Mouse (Mus musculus): ENCODE data around the gene Notch3.

DNA sequence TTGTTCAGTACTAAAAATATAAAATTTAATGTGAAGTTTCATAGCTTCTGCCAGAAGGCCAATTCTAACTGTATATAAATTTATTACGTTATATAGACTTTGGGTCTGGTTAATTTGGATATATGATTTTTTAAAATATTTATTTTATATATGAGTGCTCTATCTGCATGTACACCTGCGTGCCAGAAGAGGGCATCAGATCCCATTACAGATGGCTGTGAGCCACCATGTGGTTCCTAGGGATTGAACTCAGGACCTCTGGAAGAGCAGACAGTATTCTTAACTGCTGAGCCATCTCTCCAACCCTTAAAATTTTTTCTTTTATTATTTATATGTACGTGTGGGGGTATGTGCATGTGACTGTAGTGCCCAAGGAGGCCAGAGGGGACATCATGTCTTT is 41.2 kb downstream of the Notch3 start:
- TF ChIP-seq CTCF (IDR thresholded peaks at IDR 0.05; ENCODE audit: low read depth, low read length) = no peak
- TF ChIP-seq EP300 (IDR thresholded peaks at IDR 0.05; ENCODE audit: insufficient read depth, low read depth, low read length) = no peak
- no peak for TF ChIP-seq POLR2A (IDR thresholded peaks at IDR 0.05; ENCODE audit: insufficient read depth, low read length)
